Mouse (Mus musculus): ENCODE data around the gene Mgat5.

GRCm38 (mm10) chr1:127500701-127501100, 295.9 kb downstream of the Mgat5 start:
- TF ChIP-seq GATA1 (IDR thresholded peaks at IDR 0.05; ENCODE audit: borderline replicate concordance, low read length) (no peak), FLI1 (IDR thresholded peaks at IDR 0.05; ENCODE audit: low read length) (no peak)
